Mouse (Mus musculus) cerebellum, adult 11 months (tissue): Measurements from ENCODE around the gene Dok3.

ENCODE experiments used
- DNase-seq: peaks from one replicate; pipeline ENCODE4 v3.0.0; 2022

The Dok3 gene

DNA sequence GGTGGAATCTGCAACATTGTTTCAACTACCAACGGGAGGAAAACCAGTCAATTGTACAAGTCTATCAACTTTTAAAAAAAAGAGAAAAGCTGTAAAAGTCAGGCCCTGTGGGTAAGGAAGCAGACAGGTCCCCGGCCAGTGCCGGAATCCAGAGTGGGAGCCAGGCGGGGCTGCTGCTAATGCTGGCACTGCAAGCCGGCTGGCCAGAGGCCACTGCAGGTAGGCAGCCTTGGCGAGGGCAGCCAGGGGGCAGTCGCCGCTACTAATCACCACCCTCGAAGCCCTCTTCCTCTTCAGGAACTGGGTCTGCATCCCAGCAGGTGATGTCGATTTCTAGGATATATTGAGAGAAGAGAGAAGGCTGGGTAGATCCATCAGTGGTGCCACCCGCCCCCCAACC is 55.1 kb downstream of the Dok3 start:
- DNase-seq = no peak
